Mouse (Mus musculus) olfactory bulb, adult 2 months (tissue): Measurements from ENCODE around the gene Olfr1465.

ENCODE experiments used
- CTCF ChIP-seq: fragments of 200-500 bp; IDR thresholded peaks from 2 replicates; pipeline ENCODE4 v1.5.1; 2012; ENCODE audit warnings: low read depth, mild to moderate bottlenecking, low read length, moderate library complexity; ENCODE audit not compliant: insufficient read depth
- POLR2A ChIP-seq: fragments of 200-500 bp; IDR thresholded peaks from 2 replicates; pipeline ENCODE4 v1.6.1; 2012; ENCODE audit warnings: mild to moderate bottlenecking, low read depth, low read length, moderate library complexity; ENCODE audit not compliant: insufficient read depth

DNA sequence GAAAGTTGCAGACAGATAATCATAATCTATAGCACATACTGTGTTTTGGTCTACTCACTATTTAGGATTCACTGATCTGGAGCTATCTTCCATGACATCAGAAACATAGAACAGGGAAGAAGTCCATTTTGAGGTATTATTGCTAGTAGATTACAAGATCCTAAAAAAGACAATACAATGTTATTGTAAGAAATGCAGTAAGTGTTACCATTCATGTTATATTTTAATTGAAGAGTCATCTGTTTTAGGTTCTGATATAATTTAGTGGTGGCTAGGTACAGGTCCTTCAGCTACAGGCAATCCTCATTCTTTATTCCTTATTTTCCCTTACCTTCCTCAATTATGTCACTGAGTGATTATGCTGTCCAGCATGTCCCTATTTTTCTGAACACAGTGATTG, at the start of gene Olfr1465:
- no peak for TF ChIP-seq CTCF
- no peak for TF ChIP-seq POLR2A
